Mouse (Mus musculus) gastrocnemius, postnatal 14 days (tissue): Measurements from ENCODE around the gene Ext2. TPM values are rescaled to one million over a fixed set of nuclear protein-coding genes. Genes with fewer than 3 reads are reported as not detected.
A peak's percentile ranks its signal among the peaks of the same experiment; 100 is the strongest.

ENCODE experiments used
- DNase-seq: peaks from one replicate; pipeline ENCODE4 v3.0.0; 2021; ENCODE audit warnings: mixed read lengths
- intact Hi-C: fragments of 180-260 bp; cut with DNase I; formaldehyde crosslinking; loops from one replicate; pipeline ENCODE4 v1.15.1; 2025; ENCODE audit warnings: low total_unique reads
- total RNA-seq, 2 experiments: library from RNA; stranded (reverse); gene quantifications; 2 replicates each; pipeline ENCODE4 v1.2.3; 2021

Gene Ext2
- total RNA-seq, 2 experiments from 2014 or later: 33.5 to 37.8 TPM

DNA sequence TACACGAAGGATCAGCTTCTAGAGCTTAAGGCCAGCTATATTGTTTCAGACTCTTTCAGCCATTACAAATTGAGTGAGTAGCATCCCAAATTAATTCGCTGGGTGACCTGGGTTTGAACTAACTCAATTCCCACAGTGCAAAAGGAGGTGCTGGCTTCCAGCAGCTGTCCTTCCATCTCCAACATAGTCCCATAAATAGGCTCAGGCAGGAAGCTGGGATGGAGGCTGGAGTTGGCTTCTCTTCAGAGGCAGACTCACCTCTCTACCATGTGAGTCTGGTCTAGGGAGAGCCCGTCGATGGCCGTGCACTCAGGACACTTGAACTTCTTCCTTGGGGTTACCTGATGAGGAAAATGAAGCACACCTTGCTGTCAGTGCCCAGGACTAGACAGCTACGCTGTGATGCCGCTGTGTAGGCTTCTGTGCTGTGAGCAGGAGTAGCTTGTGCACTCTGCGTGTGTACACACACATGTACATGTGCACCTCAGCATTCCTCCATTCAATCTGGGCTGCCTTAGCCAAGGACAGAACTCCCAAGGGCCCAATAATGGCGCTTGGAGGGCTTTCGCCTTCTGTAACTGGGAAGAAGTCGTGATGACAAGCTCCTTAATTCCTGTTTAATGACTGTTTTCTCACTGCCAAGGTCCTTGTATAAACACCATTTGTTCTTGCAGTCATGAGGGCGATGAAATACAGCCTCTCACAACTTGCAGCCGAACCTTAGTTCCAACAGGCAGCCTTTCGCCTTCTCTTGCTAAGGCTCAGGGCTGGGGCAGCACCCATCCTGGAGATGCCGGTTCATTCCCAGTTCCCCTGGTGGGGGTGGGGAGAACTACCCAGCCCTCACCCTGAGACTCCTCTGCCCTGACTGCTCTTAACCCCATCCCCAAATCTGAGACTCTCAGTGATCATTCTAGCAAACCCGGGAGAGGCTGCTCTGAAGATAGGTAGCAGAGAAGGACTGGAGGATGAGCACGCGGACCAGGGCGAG lies 119.1 kb downstream of the Ext2 start:
- intact Hi-C loops: no loop called here

DNA sequence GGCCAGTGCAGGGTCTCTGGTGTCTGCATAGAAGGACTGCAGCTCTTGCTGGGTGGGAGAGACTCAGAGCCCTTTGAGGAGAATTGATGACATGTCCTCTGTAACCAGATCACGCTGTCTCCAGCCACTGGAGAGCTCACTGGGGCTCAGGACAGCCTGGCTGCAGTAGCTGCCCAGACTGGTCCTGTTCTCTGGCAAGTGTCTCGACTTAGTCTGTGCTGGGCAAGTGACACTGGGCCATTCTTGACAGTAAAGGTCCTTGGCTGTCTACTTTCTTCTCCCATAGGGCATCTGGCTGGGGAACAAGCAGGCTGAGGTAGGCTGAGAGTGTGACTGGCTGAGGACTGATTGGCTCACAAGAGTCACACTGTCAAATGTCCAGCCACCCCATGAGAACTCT lies 123.0 kb downstream of the Ext2 start:
- no peak for DNase-seq
- intact Hi-C loops: no loop called here

More for the DNA sequence above, 119.1 kb downstream of the Ext2 start:
- DNase-seq: no peak

GRCm38 (mm10) chr2:93696181-93696641 lies 126.2 kb downstream of the Ext2 start:
- intact Hi-C loops: no loop called here
- no peak for DNase-seq

DNA sequence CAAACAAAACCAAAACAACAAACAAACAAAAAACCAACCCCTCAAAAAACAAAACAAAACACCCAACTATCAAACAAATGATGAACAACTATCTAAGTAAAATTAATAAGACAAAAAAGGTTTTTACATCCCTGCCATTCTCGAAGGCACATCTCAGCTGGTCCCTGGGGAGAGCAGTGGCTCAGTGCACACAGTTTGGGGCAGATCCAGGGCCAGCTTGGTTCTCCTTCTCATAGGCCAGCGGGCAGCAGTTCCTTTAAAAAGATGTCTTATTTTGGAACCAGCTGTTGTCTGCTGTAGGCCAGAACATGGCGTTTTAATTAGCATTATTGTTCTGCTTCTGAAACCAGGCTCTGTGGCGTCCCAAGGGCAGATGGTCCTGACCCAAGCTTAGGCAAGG lies 129.3 kb downstream of the Ext2 start:
- no peak for DNase-seq
- intact Hi-C loops: no loop called here

- intact Hi-C loops: no loop called here
- DNase-seq: no peak
These were observed 132.1 kb downstream of the Ext2 start for GRCm38 (mm10) chr2:93690064-93690930.

DNA sequence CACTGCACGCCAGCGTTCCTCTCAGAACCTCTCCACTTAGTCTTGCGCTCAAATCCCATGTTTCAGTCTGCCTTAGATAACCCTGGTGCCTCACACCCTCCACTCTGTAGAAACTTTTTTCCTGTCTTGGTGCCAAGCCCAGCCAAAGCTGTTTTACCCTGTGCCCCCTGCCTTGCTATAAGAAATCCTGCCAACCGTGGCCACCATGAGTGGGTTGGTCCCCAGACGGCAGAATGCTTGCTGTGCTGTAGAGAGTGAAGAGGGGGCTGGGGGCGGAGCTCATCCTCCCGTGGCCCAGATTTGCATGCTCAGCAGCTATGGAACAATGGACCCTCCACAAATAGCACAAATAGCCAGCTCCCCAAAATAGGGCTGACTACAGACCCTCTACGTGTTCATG lies 138.7 kb downstream of the Ext2 start:
- peak; percentile 2 for DNase-seq

DNA sequence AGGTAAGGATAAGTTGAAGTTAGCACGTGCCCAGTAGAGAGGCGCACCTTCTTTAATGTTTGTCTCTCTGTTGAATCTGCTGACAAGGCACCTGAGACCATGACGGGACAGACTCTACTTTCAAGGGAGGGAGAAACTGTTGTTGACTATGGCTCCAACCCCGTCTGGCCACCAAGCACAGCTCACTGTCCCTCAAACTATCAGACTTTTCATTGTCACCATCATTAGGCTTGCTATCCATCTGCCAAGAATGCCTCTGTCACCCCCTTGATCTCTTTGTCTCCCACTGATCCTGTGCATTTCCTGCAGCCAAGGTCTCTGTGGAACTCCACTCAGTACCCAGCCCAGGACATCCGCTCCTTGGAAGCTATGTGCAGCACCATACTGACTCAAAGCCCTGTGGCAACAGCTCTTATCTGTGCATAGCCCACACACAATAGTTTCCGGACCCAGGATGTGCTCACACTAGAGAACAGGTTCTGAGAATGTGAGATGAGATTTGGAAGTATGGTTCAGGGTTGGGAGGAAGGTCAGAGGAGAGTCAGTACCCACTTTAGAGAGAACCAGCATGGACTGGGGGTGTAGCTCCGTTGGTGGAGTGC lies 139.7 kb downstream of the Ext2 start:
- intact Hi-C loops: no loop called here
- DNase-seq: no peak

More for the DNA sequence above, 138.7 kb downstream of the Ext2 start:
- intact Hi-C loops: no loop called here

DNA sequence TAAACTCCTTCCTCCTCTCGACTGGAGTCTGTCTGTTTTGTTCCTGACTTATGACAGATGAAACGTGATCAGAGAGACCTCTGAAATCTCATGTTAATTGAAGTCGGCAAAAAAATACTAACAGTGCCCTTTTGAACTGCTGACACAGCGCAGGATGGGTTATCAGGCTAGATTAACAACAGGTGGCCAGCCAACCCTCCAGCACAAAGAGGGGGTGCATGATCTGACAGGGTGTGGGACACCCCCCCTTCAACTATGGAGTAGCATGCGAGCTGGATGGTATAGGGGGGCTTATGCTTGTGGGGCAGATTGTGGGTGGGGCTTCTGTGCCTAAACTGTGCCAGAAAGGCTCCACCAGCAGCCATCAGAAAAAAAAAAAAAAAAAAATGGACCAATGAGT lies 141.0 kb downstream of the Ext2 start:
- no peak for DNase-seq
- intact Hi-C loops: no loop called here

DNA sequence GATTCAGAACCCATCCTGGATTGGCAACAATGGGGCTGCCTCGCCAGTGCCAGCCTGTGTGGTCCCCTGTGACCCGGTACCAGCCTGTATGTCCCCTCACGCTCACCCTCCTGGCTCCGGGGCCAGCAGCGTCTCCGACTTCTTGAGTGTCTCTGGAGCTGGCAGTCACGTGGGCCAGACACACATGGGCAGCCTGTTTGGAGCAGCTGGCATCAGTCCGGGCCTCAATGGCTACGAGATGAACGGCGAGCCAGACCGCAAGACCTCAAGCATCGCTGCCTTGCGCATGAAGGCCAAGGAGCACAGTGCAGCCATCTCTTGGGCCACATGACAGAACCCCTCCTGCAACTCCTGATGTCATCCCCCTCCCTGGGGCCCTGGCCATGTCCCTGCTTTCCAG lies 145.1 kb downstream of the Ext2 start:
- DNase-seq: no peak
- intact Hi-C loops: no loop called here

DNA sequence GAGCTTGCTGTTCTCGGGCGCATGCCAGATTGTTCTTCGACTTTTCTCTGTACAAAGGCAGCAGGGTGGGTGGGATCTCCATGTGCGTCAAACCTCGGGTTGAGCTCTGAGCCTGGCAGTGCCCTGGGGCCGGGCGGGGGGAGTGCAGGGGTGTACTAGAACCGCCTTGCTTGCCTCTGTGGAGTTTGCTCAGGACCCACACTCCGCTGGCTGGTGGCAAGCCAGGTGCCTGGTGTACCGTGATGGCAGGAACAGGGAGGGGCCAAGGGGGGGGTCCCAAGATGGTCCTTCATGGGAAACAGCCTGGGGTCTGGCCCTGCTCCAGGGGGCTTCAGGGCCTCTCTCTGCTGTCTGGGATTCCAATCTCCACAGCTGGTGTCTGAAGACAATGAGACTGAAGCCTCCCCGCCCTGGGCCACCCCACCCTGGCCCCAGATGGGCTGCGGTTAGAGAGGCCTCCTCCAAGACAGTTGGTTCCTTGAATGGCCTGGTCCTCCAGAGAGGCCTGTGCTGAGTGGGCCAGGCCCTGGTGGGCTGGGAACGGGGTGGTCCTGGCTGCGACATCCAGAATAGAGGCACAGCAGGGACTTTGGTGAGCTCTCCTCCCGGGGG lies 150.7 kb downstream of the Ext2 start:
- no peak for DNase-seq
- intact Hi-C loops: no loop called here

GRCm38 (mm10) chr2:93666146-93666858 lies 156.1 kb downstream of the Ext2 start:
- intact Hi-C loops: no loop called here
- peak; percentile 32 for DNase-seq

- DNase-seq: no peak
- intact Hi-C loops: no loop called here
These were observed 156.9 kb downstream of the Ext2 start for GRCm38 (mm10) chr2:93665472-93665871.

DNA sequence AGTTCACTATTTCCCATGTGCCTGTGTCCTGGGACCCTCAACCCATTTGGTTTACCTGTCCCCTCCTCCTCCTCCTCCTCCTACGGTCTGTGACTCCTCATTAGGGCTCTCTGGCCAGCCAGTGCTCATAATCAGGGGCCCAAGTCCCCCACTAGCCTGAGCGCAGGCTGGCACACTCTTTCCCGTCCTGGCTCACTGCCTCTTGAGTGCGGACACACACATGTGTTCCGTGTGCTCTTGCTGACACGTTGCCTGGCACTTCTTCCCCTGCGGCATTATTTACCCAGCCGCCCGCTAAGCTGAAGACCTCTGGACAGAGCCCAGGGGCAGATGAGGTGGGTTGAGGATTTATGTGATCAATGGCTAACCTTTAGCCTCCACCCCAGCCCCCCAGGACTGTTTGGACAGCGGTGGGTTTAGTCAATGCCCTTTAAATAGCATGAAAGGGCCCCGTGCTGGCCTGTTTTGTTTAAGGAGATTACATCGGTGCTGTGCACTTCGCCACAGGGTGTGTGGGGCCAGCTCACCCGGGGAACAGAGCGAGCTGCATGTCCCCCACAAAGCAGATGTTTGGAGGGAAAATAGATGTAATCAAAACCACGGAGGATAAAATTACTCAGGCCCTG lies 160.0 kb downstream of the Ext2 start:
- no peak for DNase-seq
- intact Hi-C loops: no loop called here

DNA sequence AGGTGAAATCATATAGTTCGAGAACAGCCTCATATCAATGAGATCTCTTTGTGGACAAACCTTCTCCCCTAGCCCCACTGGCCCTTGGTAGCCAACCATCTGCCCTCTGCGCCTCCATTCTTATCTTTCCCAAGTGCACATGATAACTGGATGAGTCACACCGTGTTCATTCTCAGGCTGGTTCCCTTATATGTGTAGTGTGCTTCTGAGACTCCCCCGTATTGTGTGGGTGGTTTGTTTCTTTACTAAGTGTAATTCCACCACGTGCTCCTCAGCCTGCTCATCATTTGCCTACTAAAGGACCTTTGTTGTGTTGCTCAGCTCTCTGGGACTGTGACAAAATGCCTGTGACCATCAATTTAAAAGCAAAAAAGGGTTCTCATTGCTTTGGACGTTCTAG lies 161.3 kb downstream of the Ext2 start:
- no peak for DNase-seq
- intact Hi-C loops: no loop called here

- DNase-seq: no peak
- intact Hi-C loops: loop anchor here (5.0 kb wide), 2 partner anchors 127 to 183 kb away; no protein-coding TSS in a partner anchor
These were observed 162.6 kb downstream of the Ext2 start for GRCm38 (mm10) chr2:93659705-93660308.

- intact Hi-C loops: loop anchor here (5.0 kb wide), 2 partner anchors 128 to 182 kb away; no protein-coding TSS in a partner anchor
- no peak for DNase-seq
These were observed 163.4 kb downstream of the Ext2 start for GRCm38 (mm10) chr2:93659004-93659403.

DNA sequence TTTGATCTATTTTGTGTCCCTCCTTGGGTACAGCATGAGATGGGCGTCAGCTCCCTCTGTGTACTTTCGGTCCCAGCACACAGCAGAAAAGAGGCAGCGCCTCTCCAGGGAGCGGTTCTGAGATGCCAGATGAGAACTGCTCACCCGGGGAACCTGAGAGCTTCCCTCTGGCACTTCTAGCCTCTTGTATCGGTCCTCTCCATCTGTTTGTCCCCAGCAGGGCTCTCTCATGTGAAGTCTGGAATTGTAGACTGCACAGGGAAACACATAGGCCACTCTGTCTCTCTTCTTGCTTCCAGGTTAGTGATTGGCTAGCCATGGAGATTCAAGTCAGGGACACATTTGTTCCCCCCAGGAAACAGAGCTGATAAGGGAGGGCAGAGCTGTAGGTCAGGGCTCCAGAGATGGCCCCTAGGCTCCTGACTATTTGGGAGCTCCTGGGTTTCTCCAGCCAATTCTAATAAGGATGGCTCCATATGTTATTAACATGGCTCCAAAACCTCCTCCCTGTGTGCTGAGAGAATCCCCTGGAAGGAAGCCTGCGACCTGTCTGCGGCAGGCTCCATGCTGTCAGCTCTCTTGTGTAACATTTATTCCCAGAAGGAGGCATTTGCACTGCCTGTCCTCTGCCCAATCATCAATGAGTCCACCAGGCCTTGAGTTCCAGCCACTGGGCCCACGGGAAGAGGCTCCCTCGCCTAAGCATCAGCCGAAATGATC lies 167.9 kb downstream of the Ext2 start:
- intact Hi-C loops: loop anchor here (5.0 kb wide), 2 partner anchors 133 to 177 kb away; no protein-coding TSS in a partner anchor
- DNase-seq: no peak
